Mouse (Mus musculus): Measurements from ENCODE around the gene Sox5. TPM values are rescaled to one million over a fixed set of nuclear protein-coding genes. Genes with fewer than 3 reads are reported as not detected.
"Not testable (repeated sequence)": the region's sequence is repeated elsewhere in the genome, so short reads cannot be mapped to it uniquely, and the experiment has no call there.

Sox5 gene
- polyA plus RNA-seq, 1 experiment: 24.3 TPM

DNA sequence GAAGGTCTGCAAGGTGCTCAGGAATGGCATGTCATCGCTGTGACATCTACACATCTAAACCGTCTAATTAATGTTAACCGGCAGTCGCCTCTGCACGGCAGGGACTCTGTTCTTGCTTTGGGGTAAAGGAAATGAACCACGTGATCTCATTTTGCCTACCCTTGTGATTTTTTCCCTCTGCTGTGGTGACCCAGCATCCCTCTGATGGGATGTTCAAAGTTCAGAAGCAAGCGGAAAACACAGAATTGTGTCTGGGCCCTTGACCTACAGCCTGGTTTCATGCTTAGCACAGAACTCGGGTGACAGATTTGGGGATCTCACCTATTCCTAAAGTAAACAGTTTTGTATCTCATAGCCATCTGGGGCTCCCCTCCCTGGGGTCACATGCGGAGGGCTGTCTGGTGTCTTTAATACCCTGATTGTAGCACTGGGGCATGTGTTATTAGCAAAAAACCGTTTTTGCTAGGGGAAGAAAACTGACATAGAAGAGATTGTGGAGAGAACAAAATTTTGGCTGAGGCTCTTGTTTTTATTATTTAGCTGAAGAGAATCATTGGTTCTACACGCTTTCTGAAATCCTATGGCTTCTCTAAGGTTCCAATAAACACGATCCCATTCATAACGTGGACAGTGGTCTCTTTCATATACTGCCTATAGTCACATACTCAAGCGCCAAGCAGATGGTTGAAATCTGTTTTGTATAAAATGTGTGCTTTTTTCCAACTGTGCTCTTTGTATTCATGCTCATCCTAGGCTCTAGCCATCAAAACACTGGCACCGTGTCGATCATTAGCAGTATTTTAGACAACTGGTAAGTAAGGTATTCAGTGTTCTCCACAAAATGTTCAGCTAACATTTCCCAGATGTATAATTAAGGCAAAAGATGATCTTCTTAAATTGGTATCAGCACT is 584.3 kb downstream of the Sox5 start:
- Histone ChIP-seq H3K4me1 (ENCODE audit: control insufficient read depth, insufficient read depth, low read length) (peaks cover 2% of the 10 kb centered on the region; the same call in 1 of the 2 replicates), H3K4me3 (ENCODE audit: insufficient read depth, low read length) (no peak overlapping the region), H3K27ac (ENCODE audit: insufficient read depth, low read length) (no peak overlapping the region)
- no peak for TF ChIP-seq POLR2A (IDR thresholded peaks at IDR 0.05; ENCODE audit: extremely low read depth, insufficient read depth, low read length)
- no peak for TF ChIP-seq CTCF (IDR thresholded peaks at IDR 0.05; ENCODE audit: extremely low read depth, insufficient read depth, low read length)

DNA sequence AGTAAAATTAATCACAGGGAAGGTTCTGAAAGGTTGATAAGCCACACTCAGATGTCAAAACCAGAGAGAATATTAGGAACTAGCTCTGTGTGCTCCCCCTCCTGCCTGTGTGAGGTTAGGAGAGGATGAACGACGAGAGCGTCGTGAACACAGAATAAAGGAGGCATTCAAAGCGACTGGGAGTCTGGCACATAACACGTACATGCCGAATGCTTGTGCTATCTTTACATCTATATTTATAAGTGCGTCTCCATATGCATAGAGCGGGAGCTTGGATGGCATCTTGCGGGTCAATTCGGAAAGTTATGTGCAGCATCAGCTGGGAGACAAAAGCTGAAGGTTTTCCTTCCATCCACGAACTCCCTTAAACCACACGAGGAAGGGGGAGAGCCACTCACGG is 585.8 kb downstream of the Sox5 start:
- Histone ChIP-seq H3K4me3 (ENCODE audit: insufficient read depth, low read length) (no peak overlapping the region), H3K27ac (ENCODE audit: insufficient read depth, low read length) (no peak overlapping the region), H3K4me1 (ENCODE audit: control insufficient read depth, insufficient read depth, low read length) (peaks cover 2% of the 10 kb centered on the region; the same call in 1 of the 2 replicates)
- TF ChIP-seq POLR2A (IDR thresholded peaks at IDR 0.05; ENCODE audit: extremely low read depth, insufficient read depth, low read length): no peak
- no peak for TF ChIP-seq CTCF (IDR thresholded peaks at IDR 0.05; ENCODE audit: extremely low read depth, insufficient read depth, low read length)

DNA sequence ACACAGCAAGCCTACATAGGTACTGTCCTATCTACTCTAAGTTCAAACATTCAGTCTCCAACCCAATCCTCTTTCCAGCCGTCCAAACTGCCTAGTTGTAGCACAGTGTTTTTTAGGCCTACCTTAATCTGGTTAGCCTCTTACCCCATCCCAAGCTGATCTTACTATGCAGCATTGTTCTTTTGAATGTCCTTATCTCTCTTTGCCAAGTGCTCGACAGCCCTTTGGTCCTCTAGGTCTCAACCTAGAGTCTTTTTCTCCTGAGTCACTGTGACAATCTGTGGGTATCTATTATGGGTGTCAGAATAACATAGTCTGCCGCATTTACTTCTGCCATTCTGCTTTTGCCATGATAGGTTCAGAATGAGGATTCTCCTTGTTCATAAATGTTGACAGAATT is 598.7 kb downstream of the Sox5 start:
- Histone ChIP-seq H3K27ac (ENCODE audit: insufficient read depth, low read length) (no peak overlapping the region), H3K4me1 (ENCODE audit: control insufficient read depth, insufficient read depth, low read length) (peaks cover 4% of the 10 kb centered on the region), H3K4me3 (ENCODE audit: insufficient read depth, low read length) (no peak overlapping the region)
- TF ChIP-seq POLR2A (IDR thresholded peaks at IDR 0.05; ENCODE audit: extremely low read depth, insufficient read depth, low read length): no peak

DNA sequence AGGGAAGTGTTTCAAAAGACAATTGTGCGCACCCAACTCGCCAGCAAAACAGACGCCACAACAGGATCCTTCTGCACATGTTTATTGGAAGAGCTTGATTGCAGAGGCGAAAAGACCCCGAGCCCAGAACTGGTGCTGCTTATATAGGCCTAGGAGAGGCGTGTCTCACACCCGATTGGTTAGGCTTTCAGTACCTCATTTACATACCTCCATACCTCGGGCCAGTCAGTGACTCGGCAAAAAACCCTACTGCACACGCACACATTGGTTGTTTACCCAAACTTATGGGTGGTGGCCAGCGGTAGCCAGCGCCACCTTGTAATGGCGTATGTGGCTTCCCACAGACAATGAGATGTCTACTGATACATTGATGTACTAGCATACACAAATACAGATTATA is 599.3 kb downstream of the Sox5 start:
- H3K27ac ChIP-seq (ENCODE audit: insufficient read depth, low read length); H3K4me3 ChIP-seq (ENCODE audit: insufficient read depth, low read length); H3K4me1 ChIP-seq (ENCODE audit: control insufficient read depth, insufficient read depth, low read length): not testable (repeated sequence)

DNA sequence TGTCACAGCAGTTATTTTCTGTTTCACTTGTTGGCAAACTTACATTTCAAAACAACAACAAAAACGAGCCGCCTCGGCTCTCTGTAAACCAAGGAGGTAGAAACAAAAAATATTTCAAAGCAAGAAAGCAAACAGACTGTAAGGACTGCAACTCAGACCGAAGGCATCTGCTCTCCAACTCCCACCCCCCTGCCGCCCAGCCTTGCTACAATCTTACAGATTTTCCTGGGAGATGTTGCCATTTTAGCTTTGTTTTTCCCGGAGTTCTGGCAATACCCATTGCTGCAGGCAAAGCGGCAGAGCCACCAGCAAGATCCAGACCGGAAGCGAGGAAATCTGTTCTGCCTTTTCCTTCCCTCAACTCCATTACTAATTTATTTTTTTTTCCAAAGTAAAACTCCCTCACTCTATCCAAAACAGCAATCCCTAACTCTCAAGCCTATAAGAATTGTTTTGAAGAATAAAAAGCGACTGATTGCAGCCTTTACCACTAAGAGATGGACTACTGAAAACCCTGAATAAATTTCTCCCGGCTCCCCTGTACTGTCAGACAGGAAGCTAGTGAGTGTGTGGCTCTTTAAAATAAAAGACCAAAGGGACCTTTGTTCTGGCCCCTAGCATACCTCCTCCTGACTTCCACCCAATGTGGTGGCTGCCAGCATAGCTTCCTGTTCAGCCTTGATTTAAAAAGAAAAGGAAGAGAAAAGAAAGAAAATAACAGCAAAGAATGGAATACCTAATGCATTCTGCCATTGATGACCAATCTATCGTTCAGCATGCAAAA is 600.5 kb downstream of the Sox5 start:
- peaks cover 4% of the 10 kb centered on the region for H3K4me1 ChIP-seq (ENCODE audit: control insufficient read depth, insufficient read depth, low read length)
- TF ChIP-seq POLR2A (IDR thresholded peaks at IDR 0.05; ENCODE audit: extremely low read depth, insufficient read depth, low read length): no peak
- TF ChIP-seq CTCF (IDR thresholded peaks at IDR 0.05; ENCODE audit: extremely low read depth, insufficient read depth, low read length): no peak
- H3K4me3 ChIP-seq (ENCODE audit: insufficient read depth, low read length): peak overlapping the region; percentile 24
- peak overlapping the region; percentile 14; the same call in 1 of the 2 replicates for H3K27ac ChIP-seq (ENCODE audit: insufficient read depth, low read length)

DNA sequence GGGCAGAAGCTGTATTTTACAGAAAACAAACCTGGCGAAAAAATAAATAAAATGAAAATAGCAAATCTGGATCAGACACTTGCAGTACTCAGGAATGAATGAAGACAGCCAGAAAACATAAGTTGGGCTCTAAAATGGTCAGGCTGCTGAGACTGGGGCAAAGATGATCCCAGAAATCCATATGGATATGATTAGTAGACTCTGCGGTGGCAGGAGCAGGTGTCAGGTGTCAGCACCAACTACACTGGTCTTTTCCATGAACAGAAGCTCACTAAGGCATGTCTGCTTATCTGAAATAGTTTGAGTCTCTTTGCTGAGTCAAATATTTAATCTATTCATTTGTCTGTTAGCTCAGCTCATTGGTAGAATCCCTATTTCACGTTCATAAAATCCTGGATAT is 602.7 kb downstream of the Sox5 start:
- Histone ChIP-seq H3K4me3 (ENCODE audit: insufficient read depth, low read length) (no peak overlapping the region), H3K27ac (ENCODE audit: insufficient read depth, low read length) (no peak overlapping the region), H3K4me1 (ENCODE audit: control insufficient read depth, insufficient read depth, low read length) (peaks cover 4% of the 10 kb centered on the region)
- TF ChIP-seq CTCF (IDR thresholded peaks at IDR 0.05; ENCODE audit: extremely low read depth, insufficient read depth, low read length) (no peak), POLR2A (IDR thresholded peaks at IDR 0.05; ENCODE audit: extremely low read depth, insufficient read depth, low read length) (no peak)

DNA sequence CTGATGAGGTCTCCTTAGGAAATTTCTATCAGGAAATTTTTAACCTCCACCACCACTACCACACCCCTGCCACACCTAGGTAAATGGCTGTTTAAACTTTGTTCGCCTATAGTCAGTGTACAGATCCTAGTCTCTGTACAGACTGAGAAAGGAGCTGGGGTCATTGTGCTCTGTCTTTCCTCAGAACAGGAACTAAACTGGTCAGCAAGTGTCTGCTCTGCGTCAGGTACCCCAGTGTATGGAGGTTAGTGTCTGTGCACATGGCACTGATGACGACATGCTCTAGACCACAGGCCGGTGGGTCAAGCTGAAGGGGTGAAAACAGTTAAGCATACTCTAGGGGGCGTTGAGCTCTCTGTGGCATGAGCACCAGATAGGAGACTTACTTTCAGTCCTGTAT is 605.1 kb downstream of the Sox5 start:
- H3K27ac ChIP-seq (ENCODE audit: insufficient read depth, low read length): no peak overlapping the region
- TF ChIP-seq POLR2A (IDR thresholded peaks at IDR 0.05; ENCODE audit: extremely low read depth, insufficient read depth, low read length) (no peak), CTCF (IDR thresholded peaks at IDR 0.05; ENCODE audit: extremely low read depth, insufficient read depth, low read length) (no peak)
- H3K4me3 ChIP-seq (ENCODE audit: insufficient read depth, low read length): no peak overlapping the region

DNA sequence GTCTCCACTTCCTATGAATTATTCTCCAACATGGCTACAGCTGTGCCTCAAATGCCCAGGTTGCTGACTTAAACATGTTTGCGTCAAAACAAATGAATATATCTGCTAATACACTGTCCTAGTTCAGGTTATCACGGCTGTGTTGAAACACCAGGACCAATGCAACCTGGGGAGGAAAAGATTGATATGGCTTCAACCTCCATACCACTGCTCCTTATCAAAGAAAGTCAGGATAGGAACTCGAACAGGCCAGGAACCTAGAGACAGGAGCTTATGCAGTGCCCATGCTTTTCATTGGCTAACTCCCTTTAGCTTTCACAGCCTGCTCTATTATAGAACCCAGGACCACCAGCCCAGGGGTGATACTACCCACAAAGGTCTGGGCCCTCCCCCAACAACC is 606.2 kb downstream of the Sox5 start:
- TF ChIP-seq POLR2A (IDR thresholded peaks at IDR 0.05; ENCODE audit: extremely low read depth, insufficient read depth, low read length) (no peak), CTCF (IDR thresholded peaks at IDR 0.05; ENCODE audit: extremely low read depth, insufficient read depth, low read length) (no peak)
- Histone ChIP-seq H3K4me1 (ENCODE audit: control insufficient read depth, insufficient read depth, low read length) (peaks cover 4% of the 10 kb centered on the region), H3K4me3 (ENCODE audit: insufficient read depth, low read length) (no peak overlapping the region), H3K27ac (ENCODE audit: insufficient read depth, low read length) (no peak overlapping the region)

More for the DNA sequence above, 605.1 kb downstream of the Sox5 start:
- peaks cover 4% of the 10 kb centered on the region for H3K4me1 ChIP-seq (ENCODE audit: control insufficient read depth, insufficient read depth, low read length)

DNA sequence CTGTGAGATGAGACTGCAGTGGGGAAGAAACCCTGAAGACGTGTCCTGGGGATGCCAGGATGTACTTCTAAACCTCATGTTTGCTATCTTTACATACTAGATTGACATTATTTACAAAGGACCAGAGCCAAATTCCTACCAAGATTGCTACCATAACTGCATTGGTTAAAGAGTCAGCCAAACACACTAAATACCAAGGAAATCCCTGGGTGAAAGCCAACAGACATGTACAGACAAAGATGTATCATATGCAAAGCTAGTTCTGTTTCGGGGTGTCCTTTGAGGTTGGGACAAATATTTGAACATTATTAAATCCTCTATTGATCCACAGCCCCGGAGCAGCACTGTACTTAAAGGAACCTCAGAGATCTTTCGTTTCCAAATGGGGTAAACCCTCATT is 611.2 kb downstream of the Sox5 start:
- no peak overlapping the region for H3K4me3 ChIP-seq (ENCODE audit: insufficient read depth, low read length)
- H3K27ac ChIP-seq (ENCODE audit: insufficient read depth, low read length): no peak overlapping the region
- H3K4me1 ChIP-seq (ENCODE audit: control insufficient read depth, insufficient read depth, low read length): peaks cover 2% of the 10 kb centered on the region; the same call in 1 of the 2 replicates
- TF ChIP-seq CTCF (IDR thresholded peaks at IDR 0.05; ENCODE audit: extremely low read depth, insufficient read depth, low read length) (no peak), POLR2A (IDR thresholded peaks at IDR 0.05; ENCODE audit: extremely low read depth, insufficient read depth, low read length) (no peak)

DNA sequence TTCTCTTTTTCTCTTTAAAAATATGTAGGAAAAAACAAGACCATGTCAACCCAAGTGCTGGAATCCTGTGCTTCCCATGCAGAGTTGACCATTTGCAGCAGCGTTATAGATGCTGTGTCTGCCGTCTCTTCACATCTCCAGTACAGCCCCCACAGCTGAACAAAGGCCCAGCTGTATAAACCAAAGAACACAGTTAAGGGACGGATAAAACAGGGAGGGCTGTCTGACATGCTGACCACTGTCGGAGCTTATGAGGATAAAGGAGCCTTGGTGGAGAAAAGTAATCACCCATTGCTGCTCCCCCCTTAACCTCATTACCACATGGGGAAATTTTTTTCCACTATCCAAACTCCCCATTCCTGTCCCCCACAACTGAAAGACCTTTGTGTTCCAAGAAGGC is 612.0 kb downstream of the Sox5 start:
- no peak overlapping the region for H3K4me3 ChIP-seq (ENCODE audit: insufficient read depth, low read length)
- H3K4me1 ChIP-seq (ENCODE audit: control insufficient read depth, insufficient read depth, low read length): peaks cover 2% of the 10 kb centered on the region; the same call in 1 of the 2 replicates
- no peak overlapping the region for H3K27ac ChIP-seq (ENCODE audit: insufficient read depth, low read length)
- TF ChIP-seq CTCF (IDR thresholded peaks at IDR 0.05; ENCODE audit: extremely low read depth, insufficient read depth, low read length) (no peak), POLR2A (IDR thresholded peaks at IDR 0.05; ENCODE audit: extremely low read depth, insufficient read depth, low read length) (no peak)

Measured in cortical plate, adult 2 months (tissue).